Mouse (Mus musculus) hindbrain, embryonic 16.5 days (tissue): ENCODE measurements at regions not wholly inside any gene's neighbourhood (a gene's known extent, or its start where the extent isn't known, plus 50 kb on each side); places are given as distances from the start of the nearest gene placed in this dataset.

Source experiments
- ATAC-seq: fragments of 200-750 bp; cut with Nextera tagmentation; 2 replicates; pipeline ENCODE4 v1.8.0; 2017; ENCODE audit warnings: moderate TSS enrichment, moderate library complexity
- H3K27ac ChIP-seq: fragments of 300-500 bp; sonication (generic); 2 replicates; pipeline ENCODE4 v1.5.1; 2014; ENCODE audit warnings: low read depth, mild to moderate bottlenecking, control low read depth, low read length, moderate library complexity
- H3K27me3 ChIP-seq: fragments of 300-500 bp; sonication (generic); replicated peaks from 2 replicates; pipeline ENCODE4 v1.6.1; 2014; ENCODE audit warnings: low read length; ENCODE audit not compliant: control insufficient read depth, insufficient read depth
- H3K36me3 ChIP-seq: fragments of 300-500 bp; sonication (generic); 2 replicates; pipeline ENCODE4 v1.6.1; 2014; ENCODE audit warnings: mild to moderate bottlenecking, low read length, moderate library complexity, mixed read lengths; ENCODE audit not compliant: control insufficient read depth, insufficient read depth
- H3K4me1 ChIP-seq: fragments of 300-500 bp; sonication (generic); 2 replicates; pipeline ENCODE4 v1.6.1; 2014; ENCODE audit warnings: low read depth, low read length; ENCODE audit not compliant: control insufficient read depth, insufficient read depth
- H3K4me2 ChIP-seq: fragments of 300-500 bp; sonication (generic); 2 replicates; pipeline ENCODE4 v1.6.1; 2014; ENCODE audit warnings: mild to moderate bottlenecking, low read length, control low read depth, moderate library complexity
- H3K4me3 ChIP-seq: fragments of 300-500 bp; sonication (generic); 2 replicates; pipeline ENCODE4 v1.5.1; 2014; ENCODE audit warnings: mild to moderate bottlenecking, low read length, control low read depth, moderate library complexity
- H3K9ac ChIP-seq: fragments of 300-500 bp; sonication (generic); 2 replicates; pipeline ENCODE4 v1.6.1; 2014; ENCODE audit warnings: low read depth, mild to moderate bottlenecking, control low read depth, low read length, moderate library complexity
- H3K9me3 ChIP-seq: fragments of 300-500 bp; sonication (generic); 2 replicates; pipeline ENCODE4 v1.6.1; 2014; ENCODE audit warnings: mild to moderate bottlenecking, low read length, moderate library complexity; ENCODE audit not compliant: control insufficient read depth
- WGBS: fragments of 180-500 bp; shearing (Covaris S2); extraction: QIAGEN DNeasy Blood & Tissue Kit; methylation state at CpG from one replicate; pipeline ENCODE4 v1.1.7; 2014; 5-methylcytosine and 5-hydroxymethylcytosine counted together

DNA sequence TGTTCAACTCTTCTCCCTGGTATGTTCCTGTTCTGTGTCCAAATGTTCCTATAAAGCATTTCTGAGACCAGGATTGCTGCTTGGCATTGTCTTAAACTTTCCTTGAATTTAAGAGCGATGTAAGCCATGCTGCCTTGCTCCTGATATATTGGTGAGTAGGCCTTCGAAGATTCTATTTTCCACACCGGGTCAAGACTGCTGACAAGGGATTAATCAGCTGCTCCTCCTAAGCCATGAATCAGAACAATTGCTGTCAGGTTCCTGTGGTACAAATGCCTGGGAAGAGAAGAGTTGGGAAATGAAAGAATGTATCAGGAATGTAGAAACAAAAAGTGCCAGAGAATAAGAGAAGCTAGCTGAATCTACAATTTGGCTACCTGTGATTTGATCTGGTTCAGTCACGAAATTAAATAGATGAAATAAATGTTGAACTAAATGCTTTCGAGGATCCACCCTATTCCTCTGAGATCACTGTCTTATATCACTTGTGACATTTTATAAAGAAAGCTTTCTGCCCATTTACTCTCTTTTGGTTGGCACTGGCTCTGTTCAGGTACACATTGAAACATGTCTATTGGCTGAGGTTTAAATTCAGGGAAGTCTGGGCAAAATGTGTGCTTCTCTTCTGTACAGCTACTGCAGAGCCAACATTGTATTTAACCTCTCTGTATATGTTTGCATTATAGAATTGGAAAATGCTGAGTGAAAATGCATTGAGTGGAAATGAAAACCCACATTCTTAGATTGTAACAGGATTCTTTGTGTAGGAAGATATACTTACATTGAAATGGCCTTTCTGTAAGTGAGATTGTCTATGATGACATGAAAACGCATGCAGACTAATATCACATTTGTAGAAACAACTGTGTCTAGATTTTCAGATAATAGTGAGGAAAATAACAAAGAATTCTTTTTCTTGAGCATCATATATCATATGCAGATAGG is 617.5 kb upstream of the Cypt12 start:
- no peaks in the 10 kb centered on the region for H3K9me3 ChIP-seq
- ATAC-seq = peak; percentile 61; the same call in 1 of the 2 replicates
- H3K4me1 ChIP-seq = no peaks in the 10 kb centered on the region
- no peak overlapping the region for H3K9ac ChIP-seq
- WGBS = 53% methylated on average over 6 of the region's 6 CpGs
- peak overlapping the region; percentile 19; the same call in 1 of the 2 replicates for H3K4me2 ChIP-seq
- H3K36me3 ChIP-seq = no peaks in the 10 kb centered on the region
- no peaks in the 10 kb centered on the region for H3K27me3 ChIP-seq
- no peak overlapping the region for H3K4me3 ChIP-seq
- peak overlapping the region; percentile 77 for H3K27ac ChIP-seq

DNA sequence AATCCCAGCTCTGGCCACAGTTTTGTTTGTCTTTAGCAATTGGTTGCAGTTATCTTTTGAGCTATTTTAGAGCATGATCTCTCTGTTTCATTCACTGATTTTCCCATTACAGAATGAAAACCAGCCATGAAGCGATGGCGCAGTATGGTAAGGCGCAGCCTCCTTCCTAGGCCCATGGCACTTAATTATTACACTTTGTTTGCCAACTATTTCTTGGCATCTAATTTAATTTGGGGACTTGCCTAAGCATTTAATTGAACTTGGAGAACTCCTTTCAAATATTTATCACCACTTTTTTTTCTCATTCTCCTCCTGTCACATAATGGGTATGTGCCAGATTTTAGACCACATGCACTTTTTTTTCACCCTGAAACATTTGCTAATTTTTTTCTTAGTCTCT is 588.0 kb upstream of the Cypt12 start:
- Histone ChIP-seq H3K36me3 (no peaks in the 10 kb centered on the region), H3K27ac (no peak overlapping the region), H3K4me1 (no peaks in the 10 kb centered on the region), H3K4me2 (no peak overlapping the region), H3K9me3 (no peaks in the 10 kb centered on the region), H3K27me3 (no peaks in the 10 kb centered on the region), H3K9ac (no peak overlapping the region), H3K4me3 (no peak overlapping the region)
- WGBS = 77% methylated on average over 3 of the region's 3 CpGs
- no peak for ATAC-seq
